Mouse (Mus musculus) C2C12 (cell line): ENCODE measurements at regions not wholly inside any gene's neighbourhood (a gene's known extent, or its start where the extent isn't known, plus 50 kb on each side); places are given as distances from the start of the nearest gene placed in this dataset.

ENCODE experiments used
- H3K27me3 ChIP-seq: one replicate; pipeline ENCODE4 v1.6.1; 2011; ENCODE audit not compliant: control insufficient read depth, insufficient read depth, insufficient read length
- H3K36me3 ChIP-seq: one replicate; pipeline ENCODE4 v1.6.1; 2011; ENCODE audit not compliant: control insufficient read depth, insufficient read depth
- H3K4me3 ChIP-seq: one replicate; pipeline ENCODE4 v1.5.1; 2011; ENCODE audit warnings: mild to moderate bottlenecking, control low read depth; ENCODE audit not compliant: poor library complexity, insufficient read depth, severe bottlenecking
- H3K79me2 ChIP-seq: one replicate; pipeline ENCODE4 v1.6.1; 2011; ENCODE audit not compliant: control insufficient read depth, insufficient read depth
- H3K79me3 ChIP-seq: one replicate; pipeline ENCODE4 v1.6.1; 2011; ENCODE audit warnings: low read depth, control low read depth
- H3ac ChIP-seq: one replicate; pipeline ENCODE3; 2011; ENCODE audit warnings: low read depth; ENCODE audit not compliant: control insufficient read depth, insufficient read length
- CEBPB ChIP-seq: IDR thresholded peaks from one replicate; pipeline ENCODE4 v1.6.1; 2011; ENCODE audit warnings: low read depth, mild to moderate bottlenecking, control low read depth, moderate library complexity
- CTCF ChIP-seq: IDR thresholded peaks from one replicate; pipeline ENCODE4 v1.5.1; 2011; ENCODE audit not compliant: control insufficient read depth, insufficient read depth, insufficient read length
- FOSL1 ChIP-seq: IDR thresholded peaks from one replicate; pipeline ENCODE4 v1.8.0; 2011; ENCODE audit warnings: mild to moderate bottlenecking, low read length; ENCODE audit not compliant: poor library complexity, insufficient read depth, severe bottlenecking
- MAX ChIP-seq: IDR thresholded peaks from one replicate; pipeline ENCODE4 v1.6.1; 2011; ENCODE audit warnings: mild to moderate bottlenecking, control low read depth
- MYOD1 ChIP-seq: IDR thresholded peaks from one replicate; pipeline ENCODE4 v1.6.1; 2011; ENCODE audit warnings: low read depth; ENCODE audit not compliant: control insufficient read depth, insufficient read length
- MYOG ChIP-seq: IDR thresholded peaks from one replicate; pipeline ENCODE4 v1.6.1; 2011; ENCODE audit not compliant: control insufficient read depth, insufficient read length; ENCODE audit errors: extremely low read depth
- USF1 ChIP-seq: IDR thresholded peaks from one replicate; pipeline ENCODE4 v1.6.1; 2011; ENCODE audit warnings: low read depth, mild to moderate bottlenecking, control low read depth, moderate library complexity

GRCm38 (mm10) chr6:52478624-52479023, 161.6 kb downstream of the Hibadh start:
- no peaks in the 10 kb centered on the region for H3K79me2 ChIP-seq
- H3ac ChIP-seq: no peak overlapping the region
- TF ChIP-seq CEBPB: no peak
- no peak for TF ChIP-seq MAX
- no peak for TF ChIP-seq CTCF
- no peak for TF ChIP-seq FOSL1
- TF ChIP-seq MYOG: no peak
- no peak for TF ChIP-seq MYOD1
- TF ChIP-seq USF1: no peak
- H3K4me3 ChIP-seq: no peak overlapping the region
- H3K36me3 ChIP-seq: no peaks in the 10 kb centered on the region
- no peaks in the 10 kb centered on the region for H3K79me3 ChIP-seq
- H3K27me3 ChIP-seq: no peaks in the 10 kb centered on the region

- no peak for TF ChIP-seq MYOG
- TF ChIP-seq USF1: no peak
- TF ChIP-seq FOSL1: no peak
- no peak for TF ChIP-seq MYOD1
- TF ChIP-seq CTCF: no peak
- no peak for TF ChIP-seq CEBPB
- TF ChIP-seq MAX: no peak
- no peak overlapping the region for H3ac ChIP-seq
- no peaks in the 10 kb centered on the region for H3K79me3 ChIP-seq
- no peaks in the 10 kb centered on the region for H3K36me3 ChIP-seq
- no peaks in the 10 kb centered on the region for H3K27me3 ChIP-seq
- H3K79me2 ChIP-seq: no peaks in the 10 kb centered on the region
- no peak overlapping the region for H3K4me3 ChIP-seq
Observed at GRCm38 (mm10) chr6:52479200-52479599, 161.0 kb downstream of the Hibadh start.

- no peaks in the 10 kb centered on the region for H3K79me3 ChIP-seq
- H3K27me3 ChIP-seq: no peaks in the 10 kb centered on the region
- no peaks in the 10 kb centered on the region for H3K36me3 ChIP-seq
- no peak overlapping the region for H3ac ChIP-seq
- no peaks in the 10 kb centered on the region for H3K79me2 ChIP-seq
- TF ChIP-seq CTCF: no peak
- TF ChIP-seq MYOG: no peak
- no peak for TF ChIP-seq MYOD1
- H3K4me3 ChIP-seq: no peak overlapping the region
Observed at GRCm38 (mm10) chr6:52481975-52482374, 158.2 kb downstream of the Hibadh start.

- Histone ChIP-seq H3K27me3 (no peaks in the 10 kb centered on the region), H3K79me3 (no peaks in the 10 kb centered on the region), H3K4me3 (no peak overlapping the region), H3K79me2 (no peaks in the 10 kb centered on the region), H3ac (no peak overlapping the region), H3K36me3 (no peaks in the 10 kb centered on the region)
- TF ChIP-seq MAX (no peak), FOSL1 (no peak), CEBPB (no peak), MYOD1 (no peak), MYOG (no peak), USF1 (no peak), CTCF (no peak)
Observed at GRCm38 (mm10) chr6:52486146-52486545, 154.0 kb downstream of the Hibadh start.

GRCm38 (mm10) chr6:52486655-52487054, 153.5 kb downstream of the Hibadh start:
- no peaks in the 10 kb centered on the region for H3K79me2 ChIP-seq

GRCm38 (mm10) chr6:52487861-52488260, 152.3 kb downstream of the Hibadh start:
- H3K79me3 ChIP-seq: no peaks in the 10 kb centered on the region
- TF ChIP-seq CTCF (no peak), CEBPB (no peak), MAX (no peak), FOSL1 (no peak), MYOD1 (no peak), USF1 (no peak), MYOG (no peak)

More at GRCm38 (mm10) chr6:52486655-52487054, 153.5 kb downstream of the Hibadh start:
- Histone ChIP-seq H3K4me3 (no peak overlapping the region), H3ac (no peak overlapping the region), H3K27me3 (no peaks in the 10 kb centered on the region), H3K36me3 (no peaks in the 10 kb centered on the region), H3K79me3 (no peaks in the 10 kb centered on the region)
- no peak for TF ChIP-seq FOSL1
- TF ChIP-seq CTCF: no peak
- no peak for TF ChIP-seq USF1
- TF ChIP-seq MAX: no peak
- no peak for TF ChIP-seq MYOD1
- no peak for TF ChIP-seq MYOG
- TF ChIP-seq CEBPB: no peak

More at GRCm38 (mm10) chr6:52487861-52488260, 152.3 kb downstream of the Hibadh start:
- no peaks in the 10 kb centered on the region for H3K79me2 ChIP-seq
- H3K4me3 ChIP-seq: no peak overlapping the region
- no peak overlapping the region for H3ac ChIP-seq
- no peaks in the 10 kb centered on the region for H3K36me3 ChIP-seq
- no peaks in the 10 kb centered on the region for H3K27me3 ChIP-seq
